Mouse (Mus musculus): ENCODE measurements at regions not wholly inside any gene's neighbourhood (a gene's known extent, or its start where the extent isn't known, plus 50 kb on each side); places are given as distances from the start of the nearest gene placed in this dataset.

DNA sequence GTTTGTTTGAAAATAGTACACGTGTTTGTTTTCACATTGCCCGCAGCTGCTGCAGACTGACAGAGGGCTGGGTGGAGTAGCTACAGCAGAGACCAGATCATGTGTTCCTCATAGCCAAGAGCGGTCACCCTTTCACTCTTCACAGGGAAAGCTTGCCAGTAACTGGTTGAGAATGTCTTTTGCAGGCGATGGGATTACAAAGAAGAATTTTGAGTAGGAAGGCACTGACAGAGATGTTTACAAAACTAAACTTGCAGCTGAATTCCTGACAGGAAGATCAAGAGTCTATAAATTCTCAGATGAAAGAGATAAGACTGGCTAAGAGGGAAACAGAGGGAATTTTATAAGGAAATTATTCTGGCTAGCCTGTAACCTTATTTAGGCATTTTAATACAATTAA lies 83.8 kb upstream of the A1bg start:
- DNase-seq (ENCODE audit: low read depth) = no peak

DNA sequence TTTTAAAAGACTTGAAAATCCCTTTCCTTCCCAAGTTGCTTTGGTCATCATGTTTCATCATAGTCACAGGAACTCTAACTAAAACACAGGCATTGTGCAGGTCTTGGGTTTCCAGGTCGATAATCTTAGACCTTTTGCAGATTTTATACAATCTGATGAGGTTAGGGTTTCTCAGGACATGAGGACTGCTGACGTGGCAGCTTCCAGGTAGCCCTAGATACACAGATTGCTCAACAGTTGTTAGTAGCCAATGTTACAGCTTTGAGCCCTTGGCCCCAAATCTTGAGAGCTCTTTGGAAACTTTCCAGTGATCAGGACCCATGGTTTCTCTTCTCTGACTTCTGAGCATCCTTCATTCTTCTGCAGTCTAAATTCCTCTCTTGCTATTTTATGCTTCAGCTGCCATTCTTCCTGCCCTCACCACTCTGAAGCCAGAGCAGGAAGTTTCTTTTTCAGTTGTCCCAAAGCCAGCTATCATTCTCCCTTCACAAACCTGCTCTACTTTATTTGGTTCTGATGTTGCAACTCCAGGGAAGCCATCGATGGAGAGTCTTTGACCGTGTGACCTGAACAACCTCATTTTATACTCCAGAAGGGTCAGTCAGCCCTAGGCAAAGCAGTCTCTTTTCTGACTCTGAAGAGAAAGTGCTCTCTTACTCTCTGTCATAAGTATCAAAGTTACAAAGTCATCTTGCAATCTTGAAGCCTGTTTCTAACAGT lies 71.3 kb upstream of the A1bg start:
- no peak for DNase-seq (ENCODE audit: low read depth)

DNA sequence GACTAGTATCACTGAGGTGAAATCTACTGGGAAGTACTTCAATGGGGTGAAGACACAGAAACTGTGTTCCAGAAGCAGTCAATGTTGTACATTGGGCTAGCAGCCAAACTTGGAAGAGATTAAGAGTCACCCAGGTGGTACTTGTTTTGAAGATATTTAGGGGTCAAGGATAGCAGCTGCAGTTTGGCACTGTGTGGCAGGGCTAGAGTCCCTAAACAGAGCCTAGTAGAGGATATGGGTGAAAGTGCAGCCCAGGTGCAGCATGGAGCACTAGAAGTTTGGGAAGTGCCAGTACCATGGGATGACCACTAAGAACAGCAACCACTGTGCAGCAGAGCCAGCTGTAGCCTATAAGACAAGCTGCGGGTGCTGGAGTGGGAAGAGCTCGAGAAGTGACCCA lies 70.6 kb upstream of the A1bg start:
- DNase-seq (ENCODE audit: low read depth) = no peak

DNA sequence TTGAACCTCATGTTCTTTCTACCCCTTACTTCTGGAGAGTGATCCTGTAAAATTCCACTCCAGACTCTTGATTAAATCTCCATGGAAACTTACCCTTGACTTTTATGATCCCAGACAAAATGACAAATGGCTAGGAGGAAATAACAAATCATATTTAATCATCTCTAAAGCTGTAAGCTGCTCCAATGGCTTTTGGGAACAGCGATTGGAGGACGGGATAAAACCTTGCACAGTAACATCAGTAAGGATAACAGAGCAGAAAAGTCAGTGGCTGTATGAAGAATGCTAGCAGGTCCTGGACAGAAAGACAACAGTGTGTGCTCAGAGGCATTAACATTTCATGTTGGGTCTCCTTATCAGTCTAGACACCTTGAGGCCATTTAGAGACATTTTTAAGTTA lies 59.8 kb upstream of the A1bg start:
- DNase-seq (ENCODE audit: low read depth) = no peak
